Mouse (Mus musculus): ENCODE measurements at regions not wholly inside any gene's neighbourhood (a gene's known extent, or its start where the extent isn't known, plus 50 kb on each side); places are given as distances from the start of the nearest gene placed in this dataset.

- TF ChIP-seq GATA1 (IDR thresholded peaks at IDR 0.05; ENCODE audit: borderline replicate concordance, low read length) (no peak), FLI1 (IDR thresholded peaks at IDR 0.05; ENCODE audit: low read length) (no peak)
These were observed 124.4 kb upstream of the Cadm1 start for GRCm38 (mm10) chr9:47405547-47405946.
